Mouse (Mus musculus): Measurements from ENCODE around the gene Gm49320. TPM values are rescaled to one million over a fixed set of nuclear protein-coding genes. Genes with fewer than 3 reads are reported as not detected.
A peak's percentile ranks its signal among the peaks of the same experiment; 100 is the strongest.

Gene Gm49320
- polyA plus RNA-seq, 1 experiment from 2014 or later: 2.2 TPM

DNA sequence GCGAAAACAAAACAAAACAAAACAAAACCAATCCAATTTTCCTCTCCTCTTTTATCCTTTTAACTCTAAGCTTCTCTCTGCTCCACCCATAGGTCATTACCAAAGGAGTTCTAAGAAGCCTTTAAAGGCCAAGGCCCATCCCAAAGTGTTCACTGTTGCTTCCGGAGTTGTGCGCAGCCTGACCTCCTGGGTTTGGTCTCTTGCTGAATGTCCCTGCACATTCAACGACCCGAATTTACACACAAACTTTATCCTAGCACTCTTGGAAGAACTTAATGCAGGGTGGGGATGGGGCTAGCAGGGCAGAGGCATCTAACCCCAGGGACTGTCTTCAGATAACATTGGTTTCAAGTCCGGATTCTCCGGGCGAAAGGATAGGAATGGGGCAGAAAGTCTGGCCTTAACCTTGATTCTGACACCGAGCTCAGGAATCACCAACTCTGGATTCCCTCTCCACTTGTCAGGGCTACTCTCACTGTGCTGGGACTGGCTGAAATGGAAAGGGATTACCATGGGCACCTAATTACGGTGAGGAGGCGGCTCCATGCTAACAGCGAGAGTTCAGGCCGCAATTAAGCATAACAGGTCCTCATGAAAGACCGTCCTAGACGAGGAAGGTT lies 741 bp upstream of the Gm49320 start:
- WGBS: 23% methylated on average over 15 of the region's 15 CpGs
- Histone ChIP-seq H3K27me3 (ENCODE audit: control insufficient read depth, insufficient read depth, low read length) (no peaks in the 10 kb centered on the region), H3K9ac (ENCODE audit: low read depth, low read length) (peak overlapping the region; percentile 65), H3K9me3 (ENCODE audit: control insufficient read depth, low read length) (no peaks in the 10 kb centered on the region), H3K36me3 (ENCODE audit: control insufficient read depth, insufficient read depth, low read length) (peaks cover 21% of the 10 kb centered on the region), H3K4me3 (ENCODE audit: low read length) (peak overlapping the region; percentile 83), H3K4me1 (ENCODE audit: control insufficient read depth, insufficient read depth, low read length) (peaks cover 11% of the 10 kb centered on the region), H3K27ac (ENCODE audit: low read depth, low read length) (peak overlapping the region; percentile 93), H3K4me2 (replicated peaks; ENCODE audit: low read depth, low read length) (peak overlapping the region; percentile 53)
- no peak; the same call in none of the 2 replicates for ATAC-seq (ENCODE audit: low FRiP score, low TSS enrichment)

DNA sequence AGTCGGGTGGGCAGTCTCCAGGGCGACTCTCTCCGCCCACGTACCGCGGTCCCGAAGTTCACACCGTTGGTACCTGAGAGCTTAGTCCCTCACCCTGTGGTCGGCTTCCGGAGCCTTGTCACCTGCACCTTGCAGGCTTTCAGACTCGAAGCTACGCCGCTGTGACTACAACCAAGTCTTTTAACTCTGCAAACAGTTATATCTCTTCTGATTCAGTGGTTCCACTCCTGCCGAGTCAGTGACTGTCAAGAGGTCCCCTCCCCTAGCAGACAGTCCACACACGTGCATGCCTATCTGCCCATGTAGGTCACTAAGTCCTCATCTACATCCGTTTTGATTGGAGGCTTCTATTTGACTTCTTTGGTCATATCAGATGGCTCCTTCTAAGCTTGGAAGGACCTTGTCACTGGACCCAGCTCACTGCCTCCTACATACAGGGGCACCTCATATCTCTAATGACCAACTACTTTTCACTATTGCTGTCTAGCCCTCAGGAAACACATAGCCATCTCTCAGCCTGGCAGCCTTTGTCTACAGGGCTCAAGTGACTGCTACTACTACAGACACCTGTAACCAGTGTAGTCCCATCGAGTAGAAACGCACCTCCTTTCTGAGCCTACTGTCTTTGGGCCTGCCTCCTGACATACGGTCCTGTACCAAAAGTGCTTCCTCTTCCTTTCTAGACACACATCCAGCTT lies 677 bp downstream of the Gm49320 start:
- Histone ChIP-seq H3K9me3 (ENCODE audit: control insufficient read depth, low read length) (no peaks in the 10 kb centered on the region), H3K9ac (ENCODE audit: low read depth, low read length) (peak overlapping the region; percentile 81), H3K36me3 (ENCODE audit: control insufficient read depth, insufficient read depth, low read length) (peaks cover 35% of the 10 kb centered on the region), H3K4me2 (replicated peaks; ENCODE audit: low read depth, low read length) (peak overlapping the region; percentile 77), H3K4me1 (ENCODE audit: control insufficient read depth, insufficient read depth, low read length) (peaks cover 11% of the 10 kb centered on the region), H3K4me3 (ENCODE audit: low read length) (peak overlapping the region; percentile 83), H3K27me3 (ENCODE audit: control insufficient read depth, insufficient read depth, low read length) (no peaks in the 10 kb centered on the region), H3K27ac (ENCODE audit: low read depth, low read length) (peak overlapping the region; percentile 86)
- 11% methylated on average over 19 of the region's 19 CpGs for WGBS
- ATAC-seq (ENCODE audit: low FRiP score, low TSS enrichment): peak; percentile 5; the same call in 1 of the 2 replicates

DNA sequence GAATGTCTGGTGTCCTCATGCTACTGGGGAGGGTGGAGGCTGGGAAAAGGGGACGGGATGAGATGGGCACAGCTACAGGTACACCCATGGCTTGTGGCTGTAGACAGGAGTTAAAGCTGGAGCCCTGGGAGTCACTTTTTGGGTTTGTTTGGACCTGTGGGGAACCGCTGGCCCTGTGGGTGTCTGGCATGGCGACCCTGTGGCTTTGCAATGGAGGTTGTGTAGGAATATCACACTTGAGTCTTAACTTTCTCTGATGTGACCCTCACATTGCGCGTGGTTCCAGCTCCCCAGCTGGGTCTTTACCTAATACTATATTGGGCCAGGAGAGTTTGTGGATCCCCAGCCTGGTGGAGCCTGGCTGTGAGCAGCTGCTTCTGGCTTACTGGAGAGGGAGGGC lies 6.4 kb downstream of the Gm49320 start:
- peaks cover 3% of the 10 kb centered on the region for H3K4me1 ChIP-seq (ENCODE audit: control insufficient read depth, insufficient read depth, low read length)
- no peaks in the 10 kb centered on the region for H3K27me3 ChIP-seq (ENCODE audit: control insufficient read depth, insufficient read depth, low read length)
- H3K9me3 ChIP-seq (ENCODE audit: control insufficient read depth, low read length): no peaks in the 10 kb centered on the region
- no peak for ATAC-seq (ENCODE audit: low FRiP score, low TSS enrichment)
- H3K27ac ChIP-seq (ENCODE audit: low read depth, low read length): no peak overlapping the region
- no peak overlapping the region for H3K4me3 ChIP-seq (ENCODE audit: low read length)
- peaks cover 77% of the 10 kb centered on the region for H3K36me3 ChIP-seq (ENCODE audit: control insufficient read depth, insufficient read depth, low read length)
- no peak overlapping the region for H3K9ac ChIP-seq (ENCODE audit: low read depth, low read length)
- no peak overlapping the region for H3K4me2 ChIP-seq (replicated peaks; ENCODE audit: low read depth, low read length)
- WGBS: 93% methylated on average over 5 of the region's 5 CpGs

DNA sequence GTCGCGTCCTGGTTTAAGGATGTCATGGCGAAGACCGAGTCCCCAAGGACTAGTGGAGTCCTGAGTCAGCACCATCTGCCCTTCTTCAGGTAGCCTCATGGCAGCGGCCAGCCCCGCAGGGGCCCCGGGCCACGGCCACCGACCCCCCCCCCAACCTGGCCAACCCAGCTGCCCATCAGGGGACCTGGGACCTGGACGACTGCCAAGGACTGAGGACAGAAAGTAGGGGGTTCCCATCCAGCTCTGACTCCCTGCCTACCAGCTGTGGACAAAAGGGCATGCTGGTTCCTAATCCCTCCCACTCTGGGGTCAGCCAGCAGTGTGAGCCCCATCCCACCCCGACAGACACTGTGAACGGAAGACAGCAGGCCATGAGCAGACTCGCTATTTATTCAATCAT lies 7.1 kb downstream of the Gm49320 start:
- 85% methylated on average over 13 of the region's 13 CpGs for WGBS
- H3K4me2 ChIP-seq (replicated peaks; ENCODE audit: low read depth, low read length): no peak overlapping the region
- no peaks in the 10 kb centered on the region; the same call in 1 of the 2 replicates for H3K4me1 ChIP-seq (ENCODE audit: control insufficient read depth, insufficient read depth, low read length)
- no peaks in the 10 kb centered on the region for H3K27me3 ChIP-seq (ENCODE audit: control insufficient read depth, insufficient read depth, low read length)
- no peak overlapping the region for H3K27ac ChIP-seq (ENCODE audit: low read depth, low read length)
- H3K36me3 ChIP-seq (ENCODE audit: control insufficient read depth, insufficient read depth, low read length): peaks cover 77% of the 10 kb centered on the region
- H3K9me3 ChIP-seq (ENCODE audit: control insufficient read depth, low read length): no peaks in the 10 kb centered on the region
- no peak overlapping the region for H3K4me3 ChIP-seq (ENCODE audit: low read length)
- no peak overlapping the region for H3K9ac ChIP-seq (ENCODE audit: low read depth, low read length)
- ATAC-seq (ENCODE audit: low FRiP score, low TSS enrichment): no peak

DNA sequence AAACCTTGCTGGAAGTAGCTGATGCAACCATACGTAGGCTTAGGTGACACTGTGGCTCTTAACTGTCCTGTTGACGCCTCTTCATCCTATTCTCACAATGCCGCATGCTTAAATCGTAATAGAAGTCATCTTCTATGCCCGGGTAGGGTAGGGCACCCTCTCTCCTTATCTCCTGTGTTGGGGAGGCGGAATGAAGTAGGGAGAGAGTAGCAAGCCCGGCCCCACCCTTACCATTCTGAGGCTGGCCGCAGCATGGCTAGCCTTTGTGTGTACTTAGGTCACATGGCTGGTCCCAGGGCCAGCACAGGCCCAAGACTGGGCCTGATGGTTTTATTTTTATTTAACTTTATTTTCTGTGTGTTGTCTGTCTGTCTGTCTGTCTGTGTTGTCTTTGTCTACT lies 8.6 kb downstream of the Gm49320 start:
- 91% methylated on average over 8 of the region's 8 CpGs for WGBS
- peaks cover 63% of the 10 kb centered on the region for H3K36me3 ChIP-seq (ENCODE audit: control insufficient read depth, insufficient read depth, low read length)
- no peak for ATAC-seq (ENCODE audit: low FRiP score, low TSS enrichment)

DNA sequence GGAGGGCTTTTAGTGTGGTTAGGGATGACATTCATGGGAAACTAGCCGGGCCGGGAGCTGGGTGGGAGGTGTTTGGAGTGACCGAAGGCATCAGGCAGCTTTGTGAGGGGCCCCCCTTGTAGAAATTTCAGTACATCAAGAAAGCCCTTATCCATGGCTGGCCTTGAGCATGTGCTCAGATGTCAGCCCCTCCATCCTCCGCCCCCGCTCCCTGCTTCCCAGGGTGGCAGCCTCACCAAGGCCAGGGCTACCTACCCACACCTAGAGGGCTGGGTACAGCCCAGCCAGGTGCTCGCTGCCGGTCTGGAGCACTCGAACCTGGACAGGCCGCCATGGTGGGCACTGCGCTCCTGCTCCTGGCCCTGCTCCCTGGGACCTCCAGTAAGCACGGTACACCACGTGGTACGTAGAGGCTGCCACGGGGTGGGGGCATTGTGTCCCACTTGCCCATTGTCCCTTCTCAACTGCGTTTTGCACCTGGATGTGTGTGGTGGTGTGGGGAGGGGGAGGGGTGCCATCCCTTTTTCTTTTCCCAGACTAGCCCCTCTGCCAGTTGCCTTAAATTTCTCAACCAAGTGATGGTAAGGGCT lies 9.4 kb downstream of the Gm49320 start, which contains the start of gene Tgfbr3l:
Gene Tgfbr3l (plus strand): TSS at position 264 of the 590 bp plus-strand sequence.
- Histone ChIP-seq H3K27ac (ENCODE audit: low read depth, low read length) (peak within 1 kb of the TSS; percentile 17; the same call in 1 of the 2 replicates), H3K9me3 (ENCODE audit: control insufficient read depth, low read length) (no peaks in the 10 kb centered on the region), H3K4me2 (replicated peaks; ENCODE audit: low read depth, low read length) (0 out of 2 replicates have a peak within 1 kb of the TSS, but pooled peaks have one; percentile 21), H3K4me3 (ENCODE audit: low read length) (no peak within 1 kb of the TSS), H3K9ac (ENCODE audit: low read depth, low read length) (no peak within 1 kb of the TSS), H3K36me3 (ENCODE audit: control insufficient read depth, insufficient read depth, low read length) (peaks cover 55% of the 10 kb centered on the region), H3K27me3 (ENCODE audit: control insufficient read depth, insufficient read depth, low read length) (no peaks in the 10 kb centered on the region), H3K4me1 (ENCODE audit: control insufficient read depth, insufficient read depth, low read length) (no peaks in the 10 kb centered on the region; the same call in 1 of the 2 replicates)
- WGBS: 86% methylated on average over 15 of the region's 15 CpGs
- no peak for ATAC-seq (ENCODE audit: low FRiP score, low TSS enrichment)

More for the DNA sequence above, 8.6 kb downstream of the Gm49320 start:
- no peak overlapping the region for H3K9ac ChIP-seq (ENCODE audit: low read depth, low read length)
- no peak overlapping the region for H3K4me2 ChIP-seq (replicated peaks; ENCODE audit: low read depth, low read length)
- no peaks in the 10 kb centered on the region for H3K27me3 ChIP-seq (ENCODE audit: control insufficient read depth, insufficient read depth, low read length)
- no peaks in the 10 kb centered on the region; the same call in 1 of the 2 replicates for H3K4me1 ChIP-seq (ENCODE audit: control insufficient read depth, insufficient read depth, low read length)
- no peak overlapping the region for H3K4me3 ChIP-seq (ENCODE audit: low read length)
- no peak overlapping the region for H3K27ac ChIP-seq (ENCODE audit: low read depth, low read length)
- no peaks in the 10 kb centered on the region for H3K9me3 ChIP-seq (ENCODE audit: control insufficient read depth, low read length)

DNA sequence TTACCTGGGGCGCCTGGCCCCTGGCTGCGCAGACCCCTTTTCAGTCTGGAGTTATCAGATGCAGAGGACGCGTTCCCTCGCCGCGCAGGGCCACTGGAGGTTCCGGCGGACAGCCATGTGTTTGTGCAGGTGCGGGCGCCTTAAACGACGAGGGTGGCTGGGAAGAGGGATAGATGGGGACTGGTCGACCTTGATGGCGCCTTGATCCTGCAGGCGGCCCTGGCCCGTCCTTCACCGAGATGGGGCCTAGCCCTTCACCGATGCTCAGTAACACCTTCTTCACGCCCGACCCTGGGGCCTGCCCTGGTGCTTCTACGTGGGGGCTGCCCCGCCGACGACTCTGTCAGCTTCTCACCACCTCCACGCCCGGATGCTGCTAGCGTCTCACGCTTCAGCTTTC lies 10.5 kb downstream of the Gm49320 start:
- Histone ChIP-seq H3K27ac (ENCODE audit: low read depth, low read length) (peak overlapping the region; percentile 17; the same call in 1 of the 2 replicates), H3K4me2 (replicated peaks; ENCODE audit: low read depth, low read length) (peak overlapping the region; percentile 21; the same call in 1 of the 2 replicates), H3K27me3 (ENCODE audit: control insufficient read depth, insufficient read depth, low read length) (no peaks in the 10 kb centered on the region), H3K9me3 (ENCODE audit: control insufficient read depth, low read length) (no peaks in the 10 kb centered on the region), H3K4me3 (ENCODE audit: low read length) (no peak overlapping the region), H3K4me1 (ENCODE audit: control insufficient read depth, insufficient read depth, low read length) (peaks cover 6% of the 10 kb centered on the region), H3K36me3 (ENCODE audit: control insufficient read depth, insufficient read depth, low read length) (peaks cover 44% of the 10 kb centered on the region), H3K9ac (ENCODE audit: low read depth, low read length) (no peak overlapping the region)
- 12% methylated on average over 28 of the region's 29 CpGs for WGBS
- ATAC-seq (ENCODE audit: low FRiP score, low TSS enrichment): no peak

DNA sequence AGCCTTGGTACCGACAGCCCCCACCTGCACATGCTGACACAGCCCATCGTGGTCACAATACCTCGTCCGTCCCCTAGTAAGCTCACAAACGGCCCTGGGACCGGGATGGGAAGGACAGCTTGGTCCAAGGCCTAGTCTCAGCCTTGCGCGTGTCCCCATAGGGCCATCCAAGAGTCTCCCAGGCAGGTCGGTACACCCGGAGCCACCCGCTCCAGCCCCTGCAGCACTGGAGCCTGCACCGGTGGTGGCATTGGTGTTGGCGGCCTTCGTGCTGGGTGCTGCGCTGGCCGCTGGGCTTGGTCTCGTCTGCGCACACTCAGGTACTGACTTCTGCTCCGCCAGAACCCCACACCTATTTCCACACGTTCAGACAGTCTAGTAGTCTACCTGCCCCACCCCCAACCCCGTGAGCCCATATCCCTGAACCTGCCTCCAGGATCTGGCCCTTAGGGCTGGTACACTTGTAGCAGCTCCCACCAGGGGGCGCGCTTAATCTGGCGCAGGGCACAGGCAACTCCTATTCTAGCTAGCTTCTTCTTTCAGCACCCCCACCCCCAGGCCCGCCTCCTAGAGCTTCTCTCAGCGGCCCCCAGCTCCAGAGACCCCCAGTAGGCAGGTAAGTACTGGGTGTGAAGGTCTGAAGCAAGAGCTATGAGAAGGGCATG lies 11.8 kb downstream of the Gm49320 start:
- no peak overlapping the region for H3K27ac ChIP-seq (ENCODE audit: low read depth, low read length)
- peaks cover 9% of the 10 kb centered on the region for H3K4me1 ChIP-seq (ENCODE audit: control insufficient read depth, insufficient read depth, low read length)
- H3K4me2 ChIP-seq (replicated peaks; ENCODE audit: low read depth, low read length): no peak overlapping the region
- no peaks in the 10 kb centered on the region for H3K27me3 ChIP-seq (ENCODE audit: control insufficient read depth, insufficient read depth, low read length)
- peak; percentile 26; the same call in 1 of the 2 replicates for ATAC-seq (ENCODE audit: low FRiP score, low TSS enrichment)
- H3K9ac ChIP-seq (ENCODE audit: low read depth, low read length): no peak overlapping the region
- no peak overlapping the region for H3K4me3 ChIP-seq (ENCODE audit: low read length)
- 40% methylated on average over 26 of the region's 26 CpGs for WGBS
- peaks cover 42% of the 10 kb centered on the region for H3K36me3 ChIP-seq (ENCODE audit: control insufficient read depth, insufficient read depth, low read length)
- H3K9me3 ChIP-seq (ENCODE audit: control insufficient read depth, low read length): no peaks in the 10 kb centered on the region

Data from kidney, embryonic 14.5 days (tissue).